Comparison of ENCODE assay signal across 8 mouse cellular contexts in genomic region chr12:86946301-86946781, GRCm38 (mm10). TPM values are rescaled to one million over a fixed set of nuclear protein-coding genes. Genes with fewer than 3 reads are reported as not detected.
DNase-seq lines count a peak whose midpoint lies in the region; ATAC-seq and TF ChIP-seq lines count a peak whose summit lies in the region.

No protein-coding gene starts in this region.

- H3K4me2 ChIP-seq in kidney, embryonic 15.5 days, result peak overlapping the region; percentile 83
- peak overlapping the region; percentile 89 for H3K4me2 ChIP-seq in forebrain, embryonic 15.5 days (replicated peaks)

- peak overlapping the region; percentile 59 for H3K4me3 ChIP-seq in kidney, embryonic 15.5 days (replicated peaks)
- H3K4me3 ChIP-seq in forebrain, embryonic 15.5 days, result peak overlapping the region; percentile 82
- H3K4me3 ChIP-seq in liver, adult 2 months (ENCODE audit: insufficient read depth, low read depth, low read length), result peak overlapping the region; percentile 68

- H3K9ac ChIP-seq in kidney, embryonic 15.5 days, result peak overlapping the region; percentile 73
- peak overlapping the region; percentile 97 for H3K9ac ChIP-seq in forebrain, embryonic 15.5 days (replicated peaks)
- H3K9ac ChIP-seq in liver, adult 2 months (ENCODE audit: low read depth, low read length), result peak overlapping the region; percentile 72

- peaks cover 8% of the 10 kb centered on the region; the same call in 1 of the 2 replicates for H3K79me2 ChIP-seq in liver, adult 2 months (ENCODE audit: control insufficient read depth, insufficient read depth, low read length)

- peaks cover 35% of the 10 kb centered on the region for H3K4me1 ChIP-seq in kidney, embryonic 15.5 days
- peaks cover 57% of the 10 kb centered on the region for H3K4me1 ChIP-seq in forebrain, embryonic 15.5 days
- H3K4me1 ChIP-seq in liver, adult 2 months (ENCODE audit: control insufficient read depth, insufficient read depth, low read length), result peaks cover 10% of the 10 kb centered on the region

- no peaks in the 10 kb centered on the region for H3K9me3 ChIP-seq in kidney, embryonic 15.5 days (replicated peaks)
- H3K9me3 ChIP-seq in forebrain, embryonic 15.5 days, result no peaks in the 10 kb centered on the region

- peak overlapping the region; percentile 99 for H3K27ac ChIP-seq in kidney, embryonic 15.5 days
- H3K27ac ChIP-seq in forebrain, embryonic 15.5 days (replicated peaks), result peak overlapping the region; percentile 99
- H3K27ac ChIP-seq in liver, adult 2 months (replicated peaks; ENCODE audit: insufficient read depth, low read depth, low read length), result peak overlapping the region; percentile 74

- TF ChIP-seq CTCF in liver, adult 2 months (IDR thresholded peaks at IDR 0.05; ENCODE audit: low read depth, low read length), result no peak

- WGBS in kidney, embryonic 15.5 days, result under 1% methylated on average over 17 of the region's 17 CpGs
- WGBS in forebrain, embryonic 15.5 days, result 0% methylated on average over 17 of the region's 17 CpGs
- WGBS in liver, adult 2 months, result under 1% methylated on average over 17 of the region's 17 CpGs

- H3K27me3 ChIP-seq in kidney, embryonic 15.5 days, result 0 out of 2 replicates have a peak, but pooled peaks cover 2% of the 10 kb centered on the region
- H3K27me3 ChIP-seq in forebrain, embryonic 15.5 days, result no peaks in the 10 kb centered on the region
- H3K27me3 ChIP-seq in liver, adult 2 months (ENCODE audit: control insufficient read depth, insufficient read depth, low read length), result no peaks in the 10 kb centered on the region

- no peaks in the 10 kb centered on the region for H3K36me3 ChIP-seq in kidney, embryonic 15.5 days
- no peaks in the 10 kb centered on the region for H3K36me3 ChIP-seq in forebrain, embryonic 15.5 days
- no peaks in the 10 kb centered on the region for H3K36me3 ChIP-seq in liver, adult 2 months (ENCODE audit: control insufficient read depth, insufficient read depth, low read length)

- no peak for ATAC-seq in kidney, embryonic 15.5 days (replicated peaks; ENCODE audit: low FRiP score)
- no peak for ATAC-seq in forebrain, embryonic 15.5 days (replicated peaks)

- no peak for TF ChIP-seq POLR2A in liver, adult 2 months (IDR thresholded peaks at IDR 0.05; ENCODE audit: extremely low read depth, insufficient read depth, low read length)

- DNase-seq in kidney, postnatal 10 days, result no peak
- DNase-seq in Muller cell, postnatal 12 days (ENCODE audit: inconsistent ontology term), result peak; percentile 44
- peak; percentile 45 for DNase-seq in liver, adult 2 months (ENCODE audit: extremely low read depth, low read depth, low spot score)
- DNase-seq in retina, postnatal 7 days (ENCODE audit: low read depth, low spot score), result peak; percentile 49
- DNase-seq in urinary bladder, adult 18-20 months (ENCODE audit: low spot score in 2 of 2), result no peak
- no peak for DNase-seq in right cerebral cortex, postnatal 4 days

RNA-seq across cellular contexts. Expression of gene Cipc, which starts 0.5 kb away (rescaled TPM):
- polyA plus RNA-seq in kidney, embryonic 15.5 days (2015; fragmentation: Nextera tagmentation; extraction: Ambion mirVana), result 20.9 and 22.7 TPM in 2 replicates
- polyA plus RNA-seq in forebrain, embryonic 15.5 days (2015; fragmentation: Nextera tagmentation; extraction: Ambion mirVana), result 53.6 and 55.3 TPM in 2 replicates
- total RNA-seq in liver, adult 2 months (2014; rRNA removed), result 15.7 and 26.4 TPM in 2 replicates
- polyA plus RNA-seq in liver, adult 2 months (2012; rRNA removed), result 28.4 and 36.0 TPM in 2 replicates

RNA-seq across cellular contexts. Expression of gene Zdhhc22, which starts 43.9 kb away (rescaled TPM):
- 0.08 TPM in 1 of 2 replicates, not detected in the other for polyA plus RNA-seq in kidney, embryonic 15.5 days (2015; fragmentation: Nextera tagmentation; extraction: Ambion mirVana)
- polyA plus RNA-seq in forebrain, embryonic 15.5 days (2015; fragmentation: Nextera tagmentation; extraction: Ambion mirVana), result 6.6 and 7.1 TPM in 2 replicates
- not detected in 2 replicates for total RNA-seq in liver, adult 2 months (2014; rRNA removed)
- not detected in 2 replicates for polyA plus RNA-seq in liver, adult 2 months (2012; rRNA removed)

Comparison
In these comparisons a context has a peak if more than half of its experiments do, and no peak if none do; other contexts are left out.
1. DNase-seq: peak in Muller cell, postnatal 12 days (single experiment), liver, adult 2 months (single experiment) and retina, postnatal 7 days (single experiment); none in kidney, postnatal 10 days (single experiment), urinary bladder, adult 18-20 months (0 of 2) and right cerebral cortex, postnatal 4 days (single experiment).
2. Peak in every context shown above with its lines, with median percentiles within 50 percentile points of each other: H3K27ac ChIP-seq, H3K4me3 ChIP-seq and H3K9ac ChIP-seq.